Mouse (Mus musculus) forebrain, embryonic 12.5 days (tissue): Measurements from ENCODE around the gene Prkaa1. TPM values are rescaled to one million over a fixed set of nuclear protein-coding genes. Genes with fewer than 3 reads are reported as not detected.
A peak's percentile ranks its signal among the peaks of the same experiment; 100 is the strongest.

Experiments used
- ATAC-seq: fragments of 200-750 bp; cut with Nextera tagmentation; 2 replicates; pipeline ENCODE4 v1.8.0; 2017; ENCODE audit warnings: moderate TSS enrichment; ENCODE audit not compliant: low FRiP score
- H3K27ac ChIP-seq: fragments of 300-500 bp; sonication (generic); 2 replicates; pipeline ENCODE4 v1.5.1; 2016; ENCODE audit warnings: mild to moderate bottlenecking
- H3K27me3 ChIP-seq: fragments of 300-500 bp; sonication (generic); 2 replicates; pipeline ENCODE4 v1.6.1; 2016; ENCODE audit warnings: mild to moderate bottlenecking
- H3K36me3 ChIP-seq: fragments of 300-500 bp; sonication (generic); replicated peaks from 2 replicates; pipeline ENCODE4 v1.6.1; 2016; ENCODE audit warnings: mild to moderate bottlenecking
- H3K4me1 ChIP-seq: fragments of 300-500 bp; sonication (generic); 2 replicates; pipeline ENCODE4 v1.6.1; 2016
- H3K4me2 ChIP-seq: fragments of 300-500 bp; sonication (generic); 2 replicates; pipeline ENCODE4 v1.6.1; 2016; ENCODE audit warnings: mild to moderate bottlenecking, moderate library complexity
- H3K4me3 ChIP-seq: fragments of 300-500 bp; sonication (generic); replicated peaks from 2 replicates; pipeline ENCODE4 v1.5.1; 2016; ENCODE audit warnings: mild to moderate bottlenecking
- H3K9ac ChIP-seq: fragments of 300-500 bp; sonication (generic); 2 replicates; pipeline ENCODE4 v1.6.1; 2016; ENCODE audit warnings: mild to moderate bottlenecking
- H3K9me3 ChIP-seq: fragments of 300-500 bp; sonication (generic); 2 replicates; pipeline ENCODE4 v1.6.1; 2016
- WGBS: fragments of 180-500 bp; shearing (Covaris S2); methylation state at CpG from one replicate; pipeline ENCODE4 v1.1.7; 2016; 5-methylcytosine and 5-hydroxymethylcytosine counted together
- polyA plus RNA-seq: library from polyadenylated mRNA; unstranded; fragments of >200 nt; fragmentation: Nextera tagmentation; extraction: Ambion mirVana; gene quantifications from 2 replicates; pipeline ENCODE4 v1.2.1, GENCODE M21; 2016

The Prkaa1 gene
- polyA plus RNA-seq, result 14.7 and 14.9 TPM in 2 replicates

DNA sequence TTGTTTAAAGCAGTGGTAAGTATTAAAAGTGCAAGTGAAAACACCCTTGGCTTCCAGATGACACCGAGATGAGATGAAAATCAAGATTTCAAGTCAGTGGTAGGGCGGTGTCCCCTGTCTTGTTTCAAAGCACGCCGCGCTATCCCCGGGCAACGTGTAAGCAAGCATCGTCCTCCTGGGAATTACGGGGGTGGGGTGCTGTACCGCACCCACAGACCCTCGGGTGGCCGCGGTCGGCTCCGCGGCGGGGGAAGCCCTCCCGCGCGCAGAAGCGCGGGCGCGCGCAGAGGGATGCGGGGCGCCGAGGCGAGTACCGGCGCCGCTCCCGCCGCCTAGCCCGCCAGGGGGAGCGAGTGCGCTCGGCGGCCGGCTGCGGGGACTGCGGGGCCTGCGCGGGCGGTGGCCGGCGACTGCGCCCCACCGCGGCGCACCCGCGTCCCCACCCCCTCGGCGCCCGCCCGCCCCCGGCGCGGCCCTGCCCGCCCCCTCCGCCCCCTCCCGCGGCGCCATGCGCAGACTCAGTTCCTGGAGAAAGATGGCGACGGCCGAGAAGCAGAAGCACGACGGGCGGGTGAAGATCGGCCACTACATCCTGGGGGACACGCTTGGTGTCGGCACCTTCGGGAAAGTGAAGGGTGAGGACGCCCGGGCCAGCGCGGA lies at the start of gene Prkaa1:
Prkaa1 (plus strand) TSS at position 501 of the 660 bp plus-strand sequence.
- H3K27ac ChIP-seq, result peak within 1 kb of the TSS; percentile 94
- H3K9me3 ChIP-seq, result no peaks in the 10 kb centered on the region
- H3K4me1 ChIP-seq, result peaks cover 10% of the 10 kb centered on the region
- ATAC-seq, result peak; percentile 93
- H3K4me2 ChIP-seq, result peak within 1 kb of the TSS; percentile 60
- under 1% methylated on average over 49 of the region's 80 CpGs for WGBS
- no peaks in the 10 kb centered on the region for H3K27me3 ChIP-seq
- no peaks in the 10 kb centered on the region for H3K36me3 ChIP-seq
- H3K9ac ChIP-seq, result peak within 1 kb of the TSS; percentile 87
- peak within 1 kb of the TSS; percentile 83 for H3K4me3 ChIP-seq

DNA sequence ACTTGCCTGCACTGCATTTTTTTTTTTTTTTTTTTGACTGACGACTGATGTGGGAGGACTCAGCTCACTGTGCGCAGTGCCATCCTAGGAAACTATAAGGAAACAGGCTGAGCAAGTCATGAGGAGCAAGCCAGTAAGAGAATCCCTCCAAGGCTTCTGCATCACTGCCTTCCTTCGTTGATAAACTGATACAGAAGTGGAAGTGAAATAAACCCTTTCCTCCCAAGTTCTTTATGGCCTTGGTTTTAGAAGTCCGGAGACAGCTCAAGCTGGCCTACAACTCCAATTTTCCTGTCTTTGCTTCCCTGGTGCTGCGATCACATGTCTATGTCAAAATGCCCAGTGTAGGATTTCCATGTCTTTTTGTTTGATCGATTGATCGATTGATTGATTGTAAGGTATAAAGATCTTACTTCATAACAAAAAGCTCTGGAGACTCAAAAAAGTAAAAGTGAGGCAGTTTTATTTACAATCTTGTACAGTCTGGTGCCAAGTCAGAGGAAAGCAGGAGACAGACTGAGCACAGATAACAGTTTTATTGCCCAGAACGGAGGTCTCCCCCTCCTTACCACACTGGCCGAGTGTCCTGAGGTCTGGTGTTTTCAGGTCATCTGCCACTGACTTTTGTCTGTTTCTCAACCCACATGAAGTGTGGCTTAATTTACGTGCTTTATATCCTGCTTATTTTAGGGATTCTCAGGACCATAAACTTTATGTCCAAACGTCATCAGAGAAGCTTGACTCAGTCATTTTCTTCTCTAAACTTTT lies 47.9 kb upstream of the Prkaa1 start:
- Histone ChIP-seq H3K9ac (no peak overlapping the region), H3K4me2 (no peak overlapping the region), H3K27me3 (no peaks in the 10 kb centered on the region), H3K4me3 (no peak overlapping the region), H3K27ac (no peak overlapping the region), H3K36me3 (no peaks in the 10 kb centered on the region), H3K9me3 (no peaks in the 10 kb centered on the region), H3K4me1 (no peaks in the 10 kb centered on the region)
- no peak for ATAC-seq
- WGBS, result 89% methylated on average over 11 of the region's 11 CpGs

DNA sequence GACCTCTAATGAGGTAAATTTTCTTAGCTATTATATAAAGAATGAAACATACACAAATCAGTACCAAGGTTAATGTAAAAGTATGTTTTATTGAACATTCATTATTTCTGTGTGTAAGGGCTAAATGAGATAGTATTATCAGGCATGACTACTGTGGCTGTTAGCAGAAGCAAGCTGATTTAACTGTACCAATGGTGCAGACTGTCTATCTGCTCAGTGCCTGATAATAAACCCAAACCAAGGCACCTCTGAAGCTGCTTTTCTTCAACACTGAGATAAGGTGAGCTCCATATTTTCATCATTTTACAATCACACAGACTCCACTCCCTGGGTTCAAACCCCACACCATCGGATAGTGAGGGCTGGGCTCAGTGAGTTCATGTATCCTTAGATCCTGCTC lies 46.3 kb upstream of the Prkaa1 start:
- 90% methylated on average over 1 of the region's 1 CpGs for WGBS

DNA sequence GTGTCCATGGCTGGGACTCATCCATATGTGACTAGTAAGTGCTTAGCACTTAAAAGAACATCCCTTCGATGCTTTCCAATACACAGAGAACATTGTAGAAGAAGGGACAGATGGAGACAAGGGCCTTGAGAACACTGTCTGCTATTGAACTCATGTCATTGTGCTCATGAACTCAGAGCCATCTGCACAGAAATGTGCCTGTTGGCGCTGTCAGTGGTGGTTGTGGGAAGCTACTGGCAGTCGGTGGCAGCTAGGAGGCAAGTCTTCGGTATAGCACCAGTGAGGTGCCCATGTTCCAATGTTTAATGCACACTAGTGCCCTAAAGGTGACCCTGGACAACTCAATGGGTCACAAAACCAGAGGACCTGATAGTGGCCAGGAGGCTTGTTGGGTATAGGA lies 41.3 kb upstream of the Prkaa1 start:
- H3K4me3 ChIP-seq, result no peak overlapping the region
- H3K4me2 ChIP-seq, result no peak overlapping the region
- ATAC-seq, result no peak
- no peaks in the 10 kb centered on the region for H3K27me3 ChIP-seq
- H3K4me1 ChIP-seq, result no peaks in the 10 kb centered on the region
- H3K9ac ChIP-seq, result no peak overlapping the region
- H3K9me3 ChIP-seq, result no peaks in the 10 kb centered on the region
- no peaks in the 10 kb centered on the region for H3K36me3 ChIP-seq
- WGBS, result 94% methylated on average over 4 of the region's 4 CpGs
- no peak overlapping the region for H3K27ac ChIP-seq

More for the DNA sequence above, 46.3 kb upstream of the Prkaa1 start:
- Histone ChIP-seq H3K4me2 (no peak overlapping the region), H3K4me1 (no peaks in the 10 kb centered on the region), H3K36me3 (no peaks in the 10 kb centered on the region), H3K27ac (no peak overlapping the region), H3K9ac (no peak overlapping the region), H3K4me3 (no peak overlapping the region), H3K9me3 (no peaks in the 10 kb centered on the region), H3K27me3 (no peaks in the 10 kb centered on the region)
- ATAC-seq, result no peak

DNA sequence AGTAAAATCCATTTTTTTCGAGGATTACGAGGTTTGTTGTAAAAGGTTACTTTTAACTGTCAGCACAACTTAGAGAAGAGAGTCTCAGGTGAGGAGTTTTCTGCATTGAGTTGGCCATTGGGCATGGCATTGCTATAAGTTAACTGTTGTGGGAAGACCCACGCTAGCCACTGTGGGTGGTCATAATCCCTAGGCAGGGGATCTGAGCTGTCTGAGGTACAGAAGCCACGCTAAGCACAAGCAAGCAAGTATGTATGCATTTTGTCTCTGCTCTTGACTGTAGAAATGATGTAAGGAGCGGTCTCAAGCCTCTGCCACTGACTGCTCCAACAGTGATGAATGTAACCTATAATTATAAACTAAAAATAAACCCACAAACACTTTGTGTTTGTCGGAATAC lies 37.8 kb upstream of the Prkaa1 start:
- ATAC-seq, result no peak

DNA sequence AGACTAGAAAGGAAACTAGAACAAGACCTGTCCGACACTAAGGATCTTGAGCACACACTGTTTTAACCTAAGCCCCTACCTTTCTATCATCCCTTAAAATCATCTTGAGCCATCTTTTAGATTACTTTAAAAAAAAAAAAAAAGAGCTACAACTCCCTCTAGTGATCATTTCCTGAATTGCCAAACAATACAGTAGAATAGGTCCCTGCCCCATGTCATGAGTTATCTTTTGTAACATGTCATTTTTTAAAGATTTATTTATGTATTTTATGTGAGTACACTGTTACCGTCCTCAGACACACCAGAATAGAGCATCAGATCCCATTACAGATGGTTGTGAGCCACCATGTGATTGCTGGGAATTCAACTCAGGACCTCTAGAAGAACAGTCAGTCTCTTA lies 37.4 kb upstream of the Prkaa1 start:
- Histone ChIP-seq H3K4me2 (no peak overlapping the region), H3K36me3 (no peaks in the 10 kb centered on the region), H3K27ac (no peak overlapping the region), H3K9me3 (no peaks in the 10 kb centered on the region), H3K4me1 (no peaks in the 10 kb centered on the region), H3K9ac (no peak overlapping the region), H3K4me3 (no peak overlapping the region), H3K27me3 (no peaks in the 10 kb centered on the region)
- ATAC-seq, result no peak
- WGBS, result 61% methylated on average over 2 of the region's 2 CpGs

More for the DNA sequence above, 37.8 kb upstream of the Prkaa1 start:
- H3K36me3 ChIP-seq, result no peaks in the 10 kb centered on the region
- H3K27me3 ChIP-seq, result no peaks in the 10 kb centered on the region
- H3K27ac ChIP-seq, result no peak overlapping the region
- H3K9ac ChIP-seq, result no peak overlapping the region
- no peaks in the 10 kb centered on the region for H3K4me1 ChIP-seq
- no peak overlapping the region for H3K4me3 ChIP-seq
- no peak overlapping the region for H3K4me2 ChIP-seq
- no peaks in the 10 kb centered on the region for H3K9me3 ChIP-seq
- 80% methylated on average over 6 of the region's 6 CpGs for WGBS

DNA sequence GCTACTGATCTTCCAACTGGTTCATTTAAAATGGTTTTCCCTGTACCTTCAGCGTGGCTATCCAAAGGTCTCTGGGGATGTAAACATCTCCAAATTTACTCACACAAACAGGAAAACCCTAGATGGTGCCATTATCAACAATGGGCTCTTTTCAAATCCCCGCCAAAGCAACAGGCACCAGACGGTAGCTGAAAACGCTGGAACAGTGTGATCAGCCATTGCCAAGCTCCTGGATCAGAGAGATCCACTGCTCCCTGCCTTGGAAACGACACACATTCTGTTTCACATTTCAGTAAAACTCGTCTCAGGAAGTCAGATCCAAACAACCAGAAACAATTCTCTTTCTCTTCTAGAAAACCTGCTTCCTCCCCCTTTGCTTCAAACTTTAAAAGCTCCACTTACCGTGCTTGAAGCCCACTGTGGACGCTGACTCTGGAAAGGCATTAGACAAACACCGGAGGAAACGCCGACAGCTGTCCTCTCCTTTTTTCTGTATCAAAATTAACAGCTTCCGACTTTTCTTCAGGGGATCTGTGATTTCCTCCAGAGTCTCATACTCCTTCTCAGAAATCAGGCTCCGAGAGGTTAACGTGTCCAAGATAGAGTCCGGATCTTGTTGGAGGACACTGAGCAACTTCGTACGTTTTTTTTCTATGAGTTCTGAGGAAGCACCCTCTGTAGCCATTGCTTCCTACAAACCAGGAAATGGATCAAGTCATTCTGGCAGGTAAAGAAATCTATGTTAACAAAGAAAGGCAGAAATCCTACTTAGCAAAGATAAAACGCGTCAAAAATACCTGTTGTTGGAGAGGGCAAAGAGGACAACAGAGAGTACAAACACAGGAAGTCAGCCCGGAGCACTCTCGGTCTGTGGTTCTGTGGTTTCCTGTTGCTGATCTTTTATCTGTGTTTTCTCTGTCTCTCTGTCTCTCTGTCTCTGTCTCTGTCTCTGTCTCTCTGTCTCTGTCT lies 35.7 kb upstream of the Prkaa1 start, which contains the start of gene Card6:
Card6 (minus strand) TSS at position 854 of the 969 bp plus-strand sequence.
- Histone ChIP-seq H3K4me3 (no peak within 1 kb of the TSS), H3K9ac (no peak within 1 kb of the TSS), H3K4me1 (no peaks in the 10 kb centered on the region)

DNA sequence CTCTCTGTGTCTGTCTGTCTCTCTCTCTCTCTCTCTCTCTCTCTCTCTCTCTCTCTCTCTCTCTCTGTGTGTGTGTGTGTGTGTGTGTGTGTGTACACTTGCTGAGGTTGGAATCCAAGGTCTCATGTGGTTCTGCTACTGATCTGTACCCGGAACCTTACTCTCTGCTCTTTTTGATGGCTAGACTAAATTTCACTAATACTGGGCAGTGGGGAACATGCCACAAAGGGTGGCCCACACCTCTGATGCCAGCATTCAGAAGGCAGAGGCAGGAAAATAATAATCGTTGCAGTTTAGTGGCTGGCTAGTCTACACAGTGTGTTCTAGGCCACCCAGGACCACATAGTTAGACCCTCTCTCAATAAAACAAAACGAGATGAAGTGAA lies 35.0 kb upstream of the Prkaa1 start:
- H3K36me3 ChIP-seq, result no peaks in the 10 kb centered on the region
- H3K4me3 ChIP-seq, result no peak overlapping the region
- no peak overlapping the region for H3K9ac ChIP-seq
- no peak overlapping the region for H3K27ac ChIP-seq
- 88% methylated on average over 3 of the region's 3 CpGs for WGBS
- ATAC-seq, result no peak
- H3K27me3 ChIP-seq, result no peaks in the 10 kb centered on the region
- no peaks in the 10 kb centered on the region for H3K9me3 ChIP-seq
- H3K4me1 ChIP-seq, result no peaks in the 10 kb centered on the region
- H3K4me2 ChIP-seq, result no peak overlapping the region

More for the DNA sequence above, 35.7 kb upstream of the Prkaa1 start, which contains the start of gene Card6:
- no peaks in the 10 kb centered on the region for H3K27me3 ChIP-seq
- no peaks in the 10 kb centered on the region for H3K9me3 ChIP-seq
- WGBS, result 75% methylated on average over 21 of the region's 21 CpGs
- H3K4me2 ChIP-seq, result no peak within 1 kb of the TSS
- no peak within 1 kb of the TSS for H3K27ac ChIP-seq
- no peaks in the 10 kb centered on the region for H3K36me3 ChIP-seq
- no peak for ATAC-seq

DNA sequence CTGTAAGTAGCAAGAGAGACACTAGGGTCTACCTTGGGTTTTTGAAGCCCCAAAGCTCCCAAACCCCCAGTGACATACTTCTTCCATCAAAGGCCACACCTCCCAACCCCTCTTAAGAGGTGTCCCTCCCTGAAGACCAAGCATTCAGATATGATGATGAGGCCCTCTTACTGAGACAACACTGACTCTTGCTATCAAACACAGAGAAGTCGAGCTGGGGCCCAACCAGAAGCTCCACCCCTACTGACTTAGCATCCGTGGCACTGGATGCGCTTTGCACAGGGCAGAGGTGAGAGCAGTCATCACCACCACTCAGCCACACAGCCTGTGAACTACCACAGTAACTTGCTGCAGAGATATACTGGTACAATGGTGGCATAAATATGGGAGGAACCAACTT lies 31.0 kb upstream of the Prkaa1 start:
- Histone ChIP-seq H3K4me3 (no peak overlapping the region), H3K4me2 (no peak overlapping the region), H3K9me3 (no peaks in the 10 kb centered on the region), H3K27me3 (no peaks in the 10 kb centered on the region), H3K27ac (no peak overlapping the region), H3K4me1 (peaks cover 12% of the 10 kb centered on the region), H3K9ac (no peak overlapping the region), H3K36me3 (peaks cover 3% of the 10 kb centered on the region)
- no peak for ATAC-seq
- 87% methylated on average over 3 of the region's 3 CpGs for WGBS

DNA sequence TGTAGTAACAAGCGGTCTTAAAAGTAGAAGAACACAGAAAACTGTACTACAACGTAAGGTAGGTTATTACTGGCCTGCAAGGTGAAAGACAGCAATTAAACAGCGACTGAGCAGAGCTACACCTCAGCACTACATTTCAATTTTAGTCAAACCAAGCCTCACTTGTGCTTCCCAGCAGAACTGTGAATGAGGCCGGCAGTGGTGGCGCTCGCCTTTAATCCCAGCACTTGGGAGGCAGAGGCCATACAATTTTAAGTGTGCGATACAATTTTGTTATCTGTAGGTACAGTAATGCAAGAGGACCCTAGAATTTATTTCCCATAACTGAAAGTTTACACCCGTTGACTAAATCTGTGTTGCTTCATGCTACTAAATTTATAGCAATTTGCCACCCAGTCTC lies 28.5 kb upstream of the Prkaa1 start:
- Histone ChIP-seq H3K9ac (peak overlapping the region; percentile 67; the same call in 1 of the 2 replicates), H3K27me3 (no peaks in the 10 kb centered on the region), H3K9me3 (no peaks in the 10 kb centered on the region), H3K36me3 (peaks cover 28% of the 10 kb centered on the region), H3K27ac (peak overlapping the region; percentile 91; the same call in 1 of the 2 replicates), H3K4me1 (peaks cover 23% of the 10 kb centered on the region), H3K4me3 (peak overlapping the region; percentile 90), H3K4me2 (peak overlapping the region; percentile 54)
- WGBS, result 63% methylated on average over 8 of the region's 8 CpGs
- no peak for ATAC-seq

DNA sequence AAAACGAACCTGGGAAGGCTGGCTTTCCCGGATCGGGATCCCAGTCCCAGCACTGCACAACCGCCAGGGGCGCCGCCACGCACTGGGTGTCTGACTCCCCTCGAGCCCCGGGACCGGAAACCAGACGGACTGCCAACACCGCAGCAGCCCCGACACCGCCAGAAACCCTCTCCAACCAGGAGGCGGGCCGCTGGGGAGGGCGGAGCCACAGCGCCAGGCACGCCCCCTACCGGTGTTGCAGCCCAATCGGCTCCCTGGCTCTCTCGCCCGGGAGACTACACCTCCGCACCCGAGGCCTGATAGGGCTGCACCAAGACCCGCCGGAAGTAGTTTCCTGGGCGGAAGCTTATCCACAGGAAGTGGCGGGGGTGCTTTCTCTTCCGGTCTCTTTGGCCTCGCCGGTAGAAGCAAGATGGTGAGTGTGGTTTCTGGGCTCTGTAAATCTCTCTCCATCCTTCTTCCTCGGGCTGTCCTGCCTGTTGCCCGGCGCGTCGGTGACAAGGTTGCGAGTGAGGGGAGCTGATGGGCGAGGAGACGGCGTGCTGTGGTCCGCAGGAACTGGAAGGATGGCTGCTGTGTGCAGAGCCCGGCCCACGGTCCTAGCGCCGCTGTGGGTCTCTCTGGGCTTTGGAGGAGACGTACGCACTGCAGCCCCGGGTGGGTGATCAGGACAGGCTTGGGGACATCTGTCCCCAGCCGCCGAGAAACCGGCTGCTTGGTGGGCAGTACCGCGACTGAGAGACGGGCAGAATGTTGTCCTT lies 27.2 kb upstream of the Prkaa1 start, which contains the start of gene Rpl37:
Rpl37 (plus strand) TSS at position 376 of the 761 bp plus-strand sequence.
- H3K9ac ChIP-seq, result peak within 1 kb of the TSS; percentile 93
- WGBS, result under 1% methylated on average over 55 of the region's 55 CpGs
- H3K4me3 ChIP-seq, result peak within 1 kb of the TSS; percentile 90
- H3K27ac ChIP-seq, result peak within 1 kb of the TSS; percentile 91
- peak within 1 kb of the TSS; percentile 70 for H3K4me2 ChIP-seq
- H3K4me1 ChIP-seq, result peaks cover 23% of the 10 kb centered on the region
- no peaks in the 10 kb centered on the region for H3K9me3 ChIP-seq
- ATAC-seq, result peak; percentile 100
- peaks cover 40% of the 10 kb centered on the region for H3K36me3 ChIP-seq
- no peaks in the 10 kb centered on the region for H3K27me3 ChIP-seq
